Mouse (Mus musculus): Measurements from ENCODE around the gene Lipk.

DNA sequence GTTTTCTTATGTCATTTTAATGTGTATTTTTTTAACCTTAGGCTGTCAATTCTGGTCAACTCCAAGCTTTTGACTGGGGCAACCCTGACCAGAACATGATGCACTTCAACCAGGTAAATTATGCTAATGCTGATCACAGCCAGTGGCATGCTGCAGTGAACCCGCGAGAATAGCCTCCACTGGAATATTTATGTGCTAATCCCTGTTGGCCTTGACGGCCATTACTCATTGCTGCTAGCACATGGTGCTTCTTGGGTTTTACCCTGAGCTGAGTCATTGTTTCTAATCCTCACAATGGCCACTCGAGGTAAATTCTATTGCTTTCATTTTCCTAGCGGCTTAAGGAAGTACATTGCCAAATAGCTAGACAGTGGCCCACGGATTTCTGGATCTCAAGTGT is 34.9 kb downstream of the Lipk start:
- TF ChIP-seq CTCF (IDR thresholded peaks at IDR 0.05; ENCODE audit: low read depth): no peak
- TF ChIP-seq EP300 (IDR thresholded peaks at IDR 0.05; ENCODE audit: low read depth): no peak

All from heart, postnatal 0 days (tissue).